ENCODE assay signal across 23 mouse cellular contexts in genomic region chr1:188558911-188559310, GRCm38 (mm10).
A peak's percentile ranks its signal among the peaks of the same experiment; 100 is the strongest.
DNase-seq lines count a peak whose midpoint lies in the region; ATAC-seq and TF ChIP-seq lines count a peak whose summit lies in the region.
"Had no signal": no experiment of that assay in that cellular context is flagged by ENCODE, and none has a peak within 500 bp of the region (broad histone marks: within the 10 kb centered on the region; RNA-seq: fewer than 3 reads in every experiment).

No protein-coding gene starts in this region.

- 32% methylated on average over 2 of the region's 2 CpGs for WGBS in forebrain, embryonic 14.5 days
- 28% methylated on average over 2 of the region's 2 CpGs for whole genome bisulfite sequencing in forebrain, embryonic 15.5 days
- 48% methylated on average over 2 of the region's 2 CpGs for WGBS in midbrain, embryonic 11.5 days
- WGBS in midbrain, embryonic 13.5 days: 34% methylated on average over 2 of the region's 2 CpGs

- H3K27me3 ChIP-seq in forebrain, embryonic 14.5 days (replicated peaks; ENCODE audit: control insufficient read depth, insufficient read depth, low read length): no peaks in the 10 kb centered on the region
- H3K27me3 ChIP-seq in forebrain, embryonic 15.5 days: no peaks in the 10 kb centered on the region
- H3K27me3 ChIP-seq in midbrain, embryonic 11.5 days (ENCODE audit: control insufficient read depth, insufficient read depth, low read length): no peaks in the 10 kb centered on the region
- H3K27me3 ChIP-seq in midbrain, embryonic 13.5 days: 0 out of 2 replicates have a peak, but pooled peaks cover 2% of the 10 kb centered on the region
- no peaks in the 10 kb centered on the region for H3K27me3 ChIP-seq in MEL (ENCODE audit: control insufficient read depth in 1 of 2, insufficient read depth in 2 of 2, low read length in 2 of 2)
- H3K27me3 ChIP-seq: embryonic facial prominence, embryonic 15.5 days; heart, embryonic 13.5 days; intestine, embryonic 15.5 days had no signal

- no peaks in the 10 kb centered on the region for H3K79me2 ChIP-seq in MEL (ENCODE audit: control insufficient read depth, insufficient read depth, low read length, poor library complexity)

- no peak for TF ChIP-seq RAD21 in MEL (IDR thresholded peaks at IDR 0.05; ENCODE audit: low read depth, low read length)

- no peak for TF ChIP-seq POLR2A in MEL (IDR thresholded peaks at IDR 0.05; ENCODE audit: control insufficient read depth in 1 of 2, insufficient read depth in 1 of 2, low read depth in 1 of 2, low read length in 2 of 2, poor library complexity in 1 of 2)

- H3K9ac ChIP-seq in forebrain, embryonic 14.5 days (ENCODE audit: low read length): no peak overlapping the region
- H3K9ac ChIP-seq in forebrain, embryonic 15.5 days (replicated peaks): no peak overlapping the region
- H3K9ac ChIP-seq in midbrain, embryonic 11.5 days (ENCODE audit: low read length): no peak overlapping the region
- H3K9ac ChIP-seq in midbrain, embryonic 13.5 days (replicated peaks): no peak overlapping the region
- no peak overlapping the region for H3K9ac ChIP-seq in MEL (ENCODE audit: control insufficient read depth, low read depth, low read length, poor library complexity, severe bottlenecking)
- H3K9ac ChIP-seq: embryonic facial prominence, embryonic 15.5 days; heart, embryonic 13.5 days; hindbrain, embryonic 13.5 days; intestine, embryonic 15.5 days had no signal

- no peak for TF ChIP-seq EP300 in MEL (IDR thresholded peaks at IDR 0.05; ENCODE audit: low read depth in 1 of 2, low read length in 2 of 2)

- H3K9me3 ChIP-seq in forebrain, embryonic 14.5 days (replicated peaks; ENCODE audit: control insufficient read depth, low read length): no peaks in the 10 kb centered on the region
- no peaks in the 10 kb centered on the region for H3K9me3 ChIP-seq in forebrain, embryonic 15.5 days
- no peaks in the 10 kb centered on the region for H3K9me3 ChIP-seq in midbrain, embryonic 11.5 days (ENCODE audit: control insufficient read depth, low read length)
- H3K9me3 ChIP-seq in midbrain, embryonic 13.5 days: no peaks in the 10 kb centered on the region
- H3K9me3 ChIP-seq in MEL (replicated peaks; ENCODE audit: insufficient read depth, low read length): no peaks in the 10 kb centered on the region
- H3K9me3 ChIP-seq: embryonic facial prominence, embryonic 15.5 days; forebrain, embryonic 10.5 days; heart, embryonic 13.5 days; hindbrain, embryonic 13.5 days; intestine, embryonic 15.5 days had no signal

- H3K27ac ChIP-seq in forebrain, embryonic 14.5 days (ENCODE audit: low read depth, low read length): no peak overlapping the region
- H3K27ac ChIP-seq in forebrain, embryonic 15.5 days (replicated peaks): no peak overlapping the region
- H3K27ac ChIP-seq in midbrain, embryonic 11.5 days (ENCODE audit: low read depth, low read length): no peak overlapping the region
- no peak overlapping the region for H3K27ac ChIP-seq in midbrain, embryonic 13.5 days
- H3K27ac ChIP-seq in MEL (ENCODE audit: control insufficient read depth, low read depth, low read length): no peak overlapping the region
- H3K27ac ChIP-seq: embryonic facial prominence, embryonic 15.5 days; forebrain, embryonic 10.5 days; heart, embryonic 13.5 days; hindbrain, embryonic 13.5 days; intestine, embryonic 15.5 days had no signal

- peak; percentile 56 for DNase-seq in forebrain, embryonic 14.5 days (ENCODE audit: low spot score)
- DNase-seq in midbrain, embryonic 11.5 days (ENCODE audit: low spot score, missing footprints): peak; percentile 69
- DNase-seq in MEL (ENCODE audit: low read depth, low spot score): peak; percentile 60
- DNase-seq in gastrocnemius, postnatal 4 days (ENCODE audit: low spot score in 2 of 2): no peak
- DNase-seq in embryo, embryonic 10.5 days (ENCODE audit: low spot score): no peak
- DNase-seq: adrenal gland, adult 2 months; adrenal gland, postnatal 25 days; cerebellum, adult 11 months; cerebellum, adult 8-10 months; cerebellum, postnatal 25 days; embryo, embryonic 11 days; gastrocnemius, postnatal 10 days; heart, postnatal 4 days had no signal

- no peaks in the 10 kb centered on the region for H3K36me3 ChIP-seq in forebrain, embryonic 14.5 days (ENCODE audit: control insufficient read depth, insufficient read depth, low read length)
- no peaks in the 10 kb centered on the region for H3K36me3 ChIP-seq in forebrain, embryonic 15.5 days
- H3K36me3 ChIP-seq in midbrain, embryonic 11.5 days (ENCODE audit: control insufficient read depth, insufficient read depth, low read length): no peaks in the 10 kb centered on the region
- H3K36me3 ChIP-seq in midbrain, embryonic 13.5 days: no peaks in the 10 kb centered on the region
- no peaks in the 10 kb centered on the region for H3K36me3 ChIP-seq in MEL (ENCODE audit: control insufficient read depth in 1 of 2, insufficient read depth in 2 of 2, low read length in 2 of 2)
- H3K36me3 ChIP-seq: embryonic facial prominence, embryonic 15.5 days; forebrain, embryonic 10.5 days; heart, embryonic 13.5 days; hindbrain, embryonic 13.5 days; intestine, embryonic 15.5 days had no signal

- H3K4me1 ChIP-seq in forebrain, embryonic 14.5 days (ENCODE audit: control insufficient read depth, insufficient read depth, low read length): no peaks in the 10 kb centered on the region
- no peaks in the 10 kb centered on the region for H3K4me1 ChIP-seq in forebrain, embryonic 15.5 days
- H3K4me1 ChIP-seq in midbrain, embryonic 11.5 days (ENCODE audit: control insufficient read depth, insufficient read depth, low read length): no peaks in the 10 kb centered on the region
- no peaks in the 10 kb centered on the region for H3K4me1 ChIP-seq in midbrain, embryonic 13.5 days (replicated peaks)
- H3K4me1 ChIP-seq in MEL (ENCODE audit: control insufficient read depth in 1 of 2, insufficient read depth in 2 of 2, low read length in 2 of 2): no peaks in the 10 kb centered on the region
- H3K4me1 ChIP-seq: embryonic facial prominence, embryonic 15.5 days; heart, embryonic 13.5 days; hindbrain, embryonic 13.5 days; intestine, embryonic 15.5 days had no signal

- ATAC-seq in forebrain, embryonic 14.5 days: no peak
- no peak for ATAC-seq in forebrain, embryonic 15.5 days (replicated peaks)
- no peak for ATAC-seq in midbrain, embryonic 11.5 days (ENCODE audit: low FRiP score)
- no peak for ATAC-seq in midbrain, embryonic 13.5 days
- ATAC-seq in common myeloid progenitor, adult 5-6 weeks (replicated peaks; ENCODE audit: low read depth, poor library complexity, severe bottlenecking): 0 out of 2 replicates have a peak, but pooled peaks have one; percentile 22
- ATAC-seq: forebrain, embryonic 16.5 days; intestine, embryonic 15.5 days had no signal

- no peak overlapping the region for H3K4me3 ChIP-seq in forebrain, embryonic 14.5 days (ENCODE audit: low read depth, low read length)
- H3K4me3 ChIP-seq in forebrain, embryonic 15.5 days: no peak overlapping the region
- no peak overlapping the region for H3K4me3 ChIP-seq in midbrain, embryonic 11.5 days (ENCODE audit: low read depth, low read length)
- H3K4me3 ChIP-seq in midbrain, embryonic 13.5 days (replicated peaks): no peak overlapping the region
- no peak overlapping the region for H3K4me3 ChIP-seq in MEL (ENCODE audit: control insufficient read depth in 1 of 2, insufficient read depth in 1 of 2, low read depth in 2 of 2, low read length in 2 of 2)
- H3K4me3 ChIP-seq: embryonic facial prominence, embryonic 15.5 days; erythroblast, embryonic 14.5 days; forebrain, embryonic 10.5 days; heart, embryonic 13.5 days; hindbrain, embryonic 13.5 days; intestine, embryonic 15.5 days had no signal

- no peak for TF ChIP-seq CTCF in MEL (IDR thresholded peaks at IDR 0.05 in 2 of 3, conservative IDR thresholded peaks at IDR 0.05 in 1 of 3; ENCODE audit: control insufficient read depth in 1 of 3, insufficient read depth in 1 of 3, low read depth in 2 of 3, low read length in 3 of 3, poor library complexity in 1 of 3, severe bottlenecking in 1 of 3)

- no peak overlapping the region for H3K4me2 ChIP-seq in forebrain, embryonic 14.5 days (ENCODE audit: low read length)
- H3K4me2 ChIP-seq in forebrain, embryonic 15.5 days (replicated peaks): no peak overlapping the region
- no peak overlapping the region for H3K4me2 ChIP-seq in midbrain, embryonic 11.5 days
- no peak overlapping the region for H3K4me2 ChIP-seq in midbrain, embryonic 13.5 days (replicated peaks)
- H3K4me2 ChIP-seq: embryonic facial prominence, embryonic 15.5 days; heart, embryonic 13.5 days; hindbrain, embryonic 13.5 days; intestine, embryonic 15.5 days had no signal

TF ChIP-seq in MEL, 35 proteins besides CTCF, POLR2A, EP300 and RAD21:
- TF ChIP-seq MYB (IDR thresholded peaks at IDR 0.05; ENCODE audit: low read depth, low read length) (no peak), MXI1 (IDR thresholded peaks at IDR 0.05; ENCODE audit: low read depth, low read length) (no peak), MAX (IDR thresholded peaks at IDR 0.05; ENCODE audit: low read length) (no peak), ZMIZ1 (IDR thresholded peaks at IDR 0.05; ENCODE audit: low read depth, low read length) (no peak), NRF1 (IDR thresholded peaks at IDR 0.05; ENCODE audit: insufficient read depth, low read depth, low read length, poor library complexity, severe bottlenecking) (no peak), GABPA (IDR thresholded peaks at IDR 0.05; ENCODE audit: low read depth, low read length) (no peak), USF1 (IDR thresholded peaks at IDR 0.05; ENCODE audit: low read depth, low read length) (no peak), TBP (IDR thresholded peaks at IDR 0.05; ENCODE audit: low read depth, low read length) (no peak), MYC (IDR thresholded peaks at IDR 0.05; ENCODE audit: low read depth, low read length) (no peak), ETS1 (IDR thresholded peaks at IDR 0.05; ENCODE audit: low read depth, low read length) (no peak), POLR2AphosphoS2 (IDR thresholded peaks at IDR 0.05; ENCODE audit: low read length) (no peak), BHLHE40 (IDR thresholded peaks at IDR 0.05; ENCODE audit: borderline replicate concordance, low read depth, low read length) (no peak), ZKSCAN1 (IDR thresholded peaks at IDR 0.05; ENCODE audit: low read depth, low read length) (no peak), POLR2AphosphoS5 (IDR thresholded peaks at IDR 0.05; ENCODE audit: borderline replicate concordance, low read depth, low read length) (no peak), ELF1 (IDR thresholded peaks at IDR 0.05; ENCODE audit: low read depth, low read length) (no peak), ZC3H11A (IDR thresholded peaks at IDR 0.05; ENCODE audit: low read depth, low read length) (no peak), CHD1 (IDR thresholded peaks at IDR 0.05; ENCODE audit: low read depth, low read length) (no peak)

Comparison
In these comparisons a context has a peak if more than half of its experiments do, and no peak if none do; other contexts are left out.
1. DNase-seq: peak in forebrain, embryonic 14.5 days (single experiment), midbrain, embryonic 11.5 days (single experiment) and MEL (single experiment); none in gastrocnemius, postnatal 4 days (0 of 2) and embryo, embryonic 10.5 days (single experiment).